Mouse (Mus musculus): Measurements from ENCODE around the gene Cadps.

DNA sequence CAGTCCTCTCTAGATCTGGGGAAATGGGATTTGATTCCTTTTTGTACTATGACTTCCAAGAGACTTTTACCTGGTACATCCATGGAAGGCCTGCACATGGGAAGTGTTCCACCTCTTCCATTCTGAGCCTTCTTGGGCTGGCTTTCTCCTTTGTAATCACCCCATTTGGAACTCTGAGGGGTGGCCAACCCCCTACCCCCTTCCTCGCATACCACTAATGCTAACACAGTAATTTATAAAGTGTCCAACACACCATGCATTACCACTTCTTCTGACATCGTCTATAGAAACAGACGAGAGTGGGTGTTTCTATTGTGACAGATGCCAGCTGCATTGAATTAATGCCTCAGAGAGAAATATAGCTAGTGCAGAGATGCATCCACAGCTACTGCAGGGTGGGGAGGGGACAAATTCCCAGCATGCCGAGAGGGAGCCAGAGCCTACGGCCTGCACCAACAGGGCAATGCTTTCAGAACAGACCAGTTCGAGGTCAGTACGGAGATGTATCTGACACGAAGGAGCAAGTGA is 367.8 kb downstream of the Cadps start:
- TF ChIP-seq ZNF384 (IDR thresholded peaks at IDR 0.05; ENCODE audit: low read depth, low read length) (no peak), MAX (IDR thresholded peaks at IDR 0.05; ENCODE audit: low read length) (no peak), CTCF (conservative IDR thresholded peaks at IDR 0.05 in 1 of 2, IDR thresholded peaks at IDR 0.05 in 1 of 2; ENCODE audit: low read depth in 2 of 2, low read length in 2 of 2) (no peak), POLR2A (IDR thresholded peaks at IDR 0.05; ENCODE audit: low read depth, low read length) (no peak), NELFE (IDR thresholded peaks at IDR 0.05; ENCODE audit: low read depth, low read length) (no peak), ZMIZ1 (IDR thresholded peaks at IDR 0.05; ENCODE audit: low read depth, low read length) (no peak), MXI1 (IDR thresholded peaks at IDR 0.05; ENCODE audit: low read depth, low read length) (no peak), SMC3 (IDR thresholded peaks at IDR 0.05; ENCODE audit: low read depth, low read length) (no peak)
